Mouse (Mus musculus) midbrain, embryonic 14.5 days (tissue): ENCODE measurements around the gene Tigd3. TPM values are rescaled to one million over a fixed set of nuclear protein-coding genes. Genes with fewer than 3 reads are reported as not detected.

Experiments used
- ATAC-seq: fragments of 200-750 bp; cut with Nextera tagmentation; 2 replicates; pipeline ENCODE4 v1.8.0; 2017; ENCODE audit warnings: moderate number of reproducible peaks, moderate library complexity; ENCODE audit not compliant: low FRiP score, low TSS enrichment
- DNase-seq: peaks from one replicate; pipeline ENCODE4 v3.0.0-alpha.2; 2015
- H3K27ac ChIP-seq: fragments of 300-500 bp; sonication (generic); replicated peaks from 2 replicates; pipeline ENCODE4 v1.5.1; 2014; ENCODE audit warnings: mild to moderate bottlenecking, low read depth, low read length, moderate library complexity
- H3K27me3 ChIP-seq: fragments of 300-500 bp; sonication (generic); 2 replicates; pipeline ENCODE4 v1.6.1; 2014; ENCODE audit warnings: low read length, control low read depth, mixed read lengths; ENCODE audit not compliant: control insufficient read depth, insufficient read depth
- H3K36me3 ChIP-seq: fragments of 300-500 bp; sonication (generic); 2 replicates; pipeline ENCODE4 v1.6.1; 2014; ENCODE audit warnings: low read length, control low read depth; ENCODE audit not compliant: control insufficient read depth, insufficient read depth
- H3K4me1 ChIP-seq: fragments of 300-500 bp; sonication (generic); 2 replicates; pipeline ENCODE4 v1.6.1; 2014; ENCODE audit warnings: mild to moderate bottlenecking, antibody characterized with exemption, low read length, control low read depth; ENCODE audit not compliant: control insufficient read depth, insufficient read depth
- H3K4me2 ChIP-seq: fragments of 300-500 bp; sonication (generic); 2 replicates; pipeline ENCODE4 v1.6.1; 2014; ENCODE audit warnings: mild to moderate bottlenecking, low read length, moderate library complexity
- H3K4me3 ChIP-seq: fragments of 300-500 bp; sonication (generic); replicated peaks from 2 replicates; pipeline ENCODE4 v1.5.1; 2014; ENCODE audit warnings: low read depth, low read length
- H3K9ac ChIP-seq: fragments of 300-500 bp; sonication (generic); replicated peaks from 2 replicates; pipeline ENCODE4 v1.6.1; 2014; ENCODE audit warnings: mild to moderate bottlenecking, low read length, moderate library complexity
- H3K9me3 ChIP-seq: fragments of 300-500 bp; sonication (generic); 2 replicates; pipeline ENCODE4 v1.6.1; 2016; ENCODE audit warnings: low read length, control low read depth, mixed read lengths; ENCODE audit not compliant: control insufficient read depth
- WGBS: fragments of 180-500 bp; shearing (Covaris S2); extraction: QIAGEN DNeasy Blood & Tissue Kit; methylation state at CpG from one replicate; pipeline ENCODE4 v1.1.7; 2014; 5-methylcytosine and 5-hydroxymethylcytosine counted together
- polyA plus RNA-seq: library from polyadenylated mRNA; unstranded; fragments of >200 nt; fragmentation: Nextera tagmentation; extraction: Ambion mirVana; gene quantifications from 2 replicates; pipeline ENCODE4 v1.2.1, GENCODE M21; 2014

Gene Tigd3
- polyA plus RNA-seq, 1 experiment from 2014 or later: 9.9 TPM

GRCm38 (mm10) chr19:5877618-5878361 lies 16.2 kb downstream of the Tigd3 start, which contains the start of gene Slc25a45:
Gene Slc25a45 (plus strand): TSS chr19:5877808.
- H3K4me3 ChIP-seq: no peak within 1 kb of the TSS
- 46% methylated on average over 15 of the region's 15 CpGs for WGBS
- no peak within 1 kb of the TSS; the same call in 1 of the 2 replicates for H3K9ac ChIP-seq
- 0 out of 2 replicates have a peak within 1 kb of the TSS, but pooled peaks have one; percentile 21 for H3K27ac ChIP-seq
- peak within 1 kb of the TSS; percentile 10; the same call in 1 of the 2 replicates for H3K4me2 ChIP-seq
- H3K9me3 ChIP-seq: no peaks in the 10 kb centered on the region
- no peaks in the 10 kb centered on the region for H3K27me3 ChIP-seq
- DNase-seq (peak; percentile 81), ATAC-seq (no peak)
- H3K36me3 ChIP-seq: no peaks in the 10 kb centered on the region
- peaks cover 9% of the 10 kb centered on the region for H3K4me1 ChIP-seq

GRCm38 (mm10) chr19:5874969-5875480 lies 18.9 kb downstream of the Tigd3 start, which contains the start of gene Frmd8:
Gene Frmd8 (minus strand): TSS chr19:5875274.
- WGBS: under 1% methylated on average over 37 of the region's 37 CpGs
- Histone ChIP-seq H3K4me3 (peak within 1 kb of the TSS; percentile 75), H3K9me3 (no peaks in the 10 kb centered on the region), H3K27me3 (no peaks in the 10 kb centered on the region), H3K4me2 (peak within 1 kb of the TSS; percentile 90), H3K9ac (peak within 1 kb of the TSS; percentile 77), H3K27ac (peak within 1 kb of the TSS; percentile 50), H3K36me3 (peaks cover 7% of the 10 kb centered on the region; the same call in 1 of the 2 replicates), H3K4me1 (peaks cover 9% of the 10 kb centered on the region)
- DNase-seq (peak; percentile 98), ATAC-seq (peak; percentile 90)

GRCm38 (mm10) chr19:5874391-5874968 lies 19.5 kb downstream of the Tigd3 start:
- Histone ChIP-seq H3K27me3 (no peaks in the 10 kb centered on the region), H3K4me3 (peak overlapping the region; percentile 75), H3K27ac (no peak overlapping the region; the same call in 1 of the 2 replicates), H3K9ac (peak overlapping the region; percentile 77), H3K36me3 (peaks cover 12% of the 10 kb centered on the region; the same call in 1 of the 2 replicates), H3K4me1 (peaks cover 9% of the 10 kb centered on the region), H3K4me2 (peak overlapping the region; percentile 90), H3K9me3 (no peaks in the 10 kb centered on the region)
- DNase-seq (no peak), ATAC-seq (peak; percentile 14; the same call in 1 of the 2 replicates)
- WGBS: 9% methylated on average over 13 of the region's 13 CpGs

GRCm38 (mm10) chr19:5872931-5873556 lies 20.9 kb downstream of the Tigd3 start:
- peaks cover 9% of the 10 kb centered on the region for H3K4me1 ChIP-seq
- 90% methylated on average over 19 of the region's 19 CpGs for WGBS
- H3K27me3 ChIP-seq: no peaks in the 10 kb centered on the region
- no peak for DNase-seq
- no peak overlapping the region for H3K9ac ChIP-seq
- H3K4me2 ChIP-seq: no peak overlapping the region
- H3K27ac ChIP-seq: no peak overlapping the region
- ATAC-seq: no peak
- H3K9me3 ChIP-seq: no peaks in the 10 kb centered on the region
- H3K36me3 ChIP-seq: peaks cover 25% of the 10 kb centered on the region
- no peak overlapping the region for H3K4me3 ChIP-seq

GRCm38 (mm10) chr19:5872528-5872927 lies 21.4 kb downstream of the Tigd3 start:
- no peak overlapping the region for H3K27ac ChIP-seq
- H3K9me3 ChIP-seq: no peaks in the 10 kb centered on the region
- 95% methylated on average over 4 of the region's 4 CpGs for WGBS
- H3K4me3 ChIP-seq: no peak overlapping the region
- H3K36me3 ChIP-seq: peaks cover 31% of the 10 kb centered on the region
- no peak overlapping the region for H3K4me2 ChIP-seq
- peaks cover 9% of the 10 kb centered on the region for H3K4me1 ChIP-seq
- DNase-seq (no peak), ATAC-seq (no peak)
- H3K27me3 ChIP-seq: no peaks in the 10 kb centered on the region
- H3K9ac ChIP-seq: no peak overlapping the region

- Histone ChIP-seq H3K27ac (0 out of 2 replicates have a peak overlapping the region, but pooled peaks have one; percentile 32), H3K27me3 (no peaks in the 10 kb centered on the region), H3K4me3 (no peak overlapping the region), H3K36me3 (peaks cover 37% of the 10 kb centered on the region), H3K4me2 (no peak overlapping the region), H3K9ac (no peak overlapping the region; the same call in 1 of the 2 replicates), H3K9me3 (no peaks in the 10 kb centered on the region), H3K4me1 (peaks cover 9% of the 10 kb centered on the region)
- 69% methylated on average over 6 of the region's 6 CpGs for WGBS
- DNase-seq: no peak
- no peak for ATAC-seq
These were observed 22.3 kb downstream of the Tigd3 start for GRCm38 (mm10) chr19:5871683-5872082.

GRCm38 (mm10) chr19:5871273-5871672 lies 22.7 kb downstream of the Tigd3 start:
- Histone ChIP-seq H3K27me3 (no peaks in the 10 kb centered on the region), H3K4me1 (peaks cover 9% of the 10 kb centered on the region), H3K4me3 (no peak overlapping the region), H3K9ac (no peak overlapping the region; the same call in 1 of the 2 replicates), H3K27ac (0 out of 2 replicates have a peak overlapping the region, but pooled peaks have one; percentile 32), H3K36me3 (peaks cover 40% of the 10 kb centered on the region), H3K4me2 (no peak overlapping the region), H3K9me3 (no peaks in the 10 kb centered on the region)
- WGBS: 22% methylated on average over 7 of the region's 7 CpGs
- no peak for ATAC-seq
- peak; percentile 47 for DNase-seq

- Histone ChIP-seq H3K27ac (no peak overlapping the region), H3K4me2 (no peak overlapping the region), H3K9ac (no peak overlapping the region), H3K4me3 (no peak overlapping the region), H3K9me3 (no peaks in the 10 kb centered on the region), H3K36me3 (peaks cover 62% of the 10 kb centered on the region), H3K27me3 (no peaks in the 10 kb centered on the region), H3K4me1 (no peaks in the 10 kb centered on the region)
- DNase-seq (no peak), ATAC-seq (no peak)
- 89% methylated on average over 6 of the region's 6 CpGs for WGBS
These were observed 25.9 kb downstream of the Tigd3 start for GRCm38 (mm10) chr19:5868096-5868495.
